Mouse (Mus musculus) embryonic facial prominence, embryonic 10.5 days (tissue): Measurements from ENCODE around the gene Evi5l. TPM values are rescaled to one million over a fixed set of nuclear protein-coding genes. Genes with fewer than 3 reads are reported as not detected.
A peak's percentile ranks its signal among the peaks of the same experiment; 100 is the strongest.

Experiments
- DNase-seq: peaks from one replicate; pipeline ENCODE4 v3.0.0-alpha.2; 2017; ENCODE audit warnings: low spot score
- H3K27ac ChIP-seq: fragments of 300-500 bp; sonication (generic); replicated peaks from 2 replicates; pipeline ENCODE4 v1.5.1; 2016; ENCODE audit warnings: mild to moderate bottlenecking
- H3K27me3 ChIP-seq: fragments of 300-500 bp; sonication (generic); replicated peaks from 2 replicates; pipeline ENCODE4 v1.6.1; 2016; ENCODE audit warnings: low read depth, mild to moderate bottlenecking; ENCODE audit not compliant: poor library complexity, severe bottlenecking
- H3K36me3 ChIP-seq: fragments of 300-500 bp; sonication (generic); replicated peaks from 2 replicates; pipeline ENCODE4 v1.6.1; 2016; ENCODE audit warnings: mild to moderate bottlenecking, moderate library complexity
- H3K4me1 ChIP-seq: fragments of 300-500 bp; sonication (generic); 2 replicates; pipeline ENCODE4 v1.6.1; 2016
- H3K4me3 ChIP-seq: fragments of 300-500 bp; sonication (generic); 2 replicates; pipeline ENCODE4 v1.5.1; 2016; ENCODE audit warnings: mild to moderate bottlenecking, moderate library complexity
- H3K9me3 ChIP-seq: fragments of 300-500 bp; sonication (generic); 2 replicates; pipeline ENCODE4 v1.6.1; 2016; ENCODE audit warnings: mild to moderate bottlenecking
- WGBS: fragments of 180-500 bp; shearing (Covaris S2); methylation state at CpG from one replicate; pipeline ENCODE4 v1.1.7; 2016; 5-methylcytosine and 5-hydroxymethylcytosine counted together
- polyA plus RNA-seq: library from polyadenylated mRNA; unstranded; fragments of >200 nt; fragmentation: Nextera tagmentation; extraction: Ambion mirVana; gene quantifications from 2 replicates; pipeline ENCODE4 v1.2.1, GENCODE M21; 2016

The Evi5l gene
- polyA plus RNA-seq, 1 experiment from 2014 or later: 25.9 TPM

DNA sequence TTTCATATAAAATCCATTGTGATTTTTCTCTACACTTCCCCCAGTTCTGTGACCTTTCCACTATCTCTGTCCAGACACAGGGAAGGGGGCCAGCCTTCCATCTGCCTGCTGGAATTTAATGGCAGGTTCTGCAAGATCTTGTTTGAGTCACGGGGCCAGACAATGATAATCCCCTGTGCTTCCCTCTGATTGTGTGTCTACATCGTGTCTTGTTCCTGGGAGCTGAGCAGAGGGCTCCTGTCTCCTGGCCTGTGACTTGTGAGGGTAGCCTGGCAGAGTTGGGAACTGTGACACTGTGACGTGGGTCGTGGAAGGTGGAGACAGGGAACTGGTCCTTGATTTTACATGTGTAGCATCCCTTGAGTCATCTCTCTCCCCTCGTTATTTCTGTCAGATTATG, 63.4 kb downstream of the Evi5l start:
- no peaks in the 10 kb centered on the region for H3K36me3 ChIP-seq
- H3K9me3 ChIP-seq: no peaks in the 10 kb centered on the region
- no peak overlapping the region for H3K27ac ChIP-seq
- WGBS: 75% methylated on average over 5 of the region's 5 CpGs
- no peak overlapping the region for H3K4me3 ChIP-seq
- DNase-seq: no peak
- H3K27me3 ChIP-seq: peaks cover 50% of the 10 kb centered on the region
- peaks cover 6% of the 10 kb centered on the region for H3K4me1 ChIP-seq

DNA sequence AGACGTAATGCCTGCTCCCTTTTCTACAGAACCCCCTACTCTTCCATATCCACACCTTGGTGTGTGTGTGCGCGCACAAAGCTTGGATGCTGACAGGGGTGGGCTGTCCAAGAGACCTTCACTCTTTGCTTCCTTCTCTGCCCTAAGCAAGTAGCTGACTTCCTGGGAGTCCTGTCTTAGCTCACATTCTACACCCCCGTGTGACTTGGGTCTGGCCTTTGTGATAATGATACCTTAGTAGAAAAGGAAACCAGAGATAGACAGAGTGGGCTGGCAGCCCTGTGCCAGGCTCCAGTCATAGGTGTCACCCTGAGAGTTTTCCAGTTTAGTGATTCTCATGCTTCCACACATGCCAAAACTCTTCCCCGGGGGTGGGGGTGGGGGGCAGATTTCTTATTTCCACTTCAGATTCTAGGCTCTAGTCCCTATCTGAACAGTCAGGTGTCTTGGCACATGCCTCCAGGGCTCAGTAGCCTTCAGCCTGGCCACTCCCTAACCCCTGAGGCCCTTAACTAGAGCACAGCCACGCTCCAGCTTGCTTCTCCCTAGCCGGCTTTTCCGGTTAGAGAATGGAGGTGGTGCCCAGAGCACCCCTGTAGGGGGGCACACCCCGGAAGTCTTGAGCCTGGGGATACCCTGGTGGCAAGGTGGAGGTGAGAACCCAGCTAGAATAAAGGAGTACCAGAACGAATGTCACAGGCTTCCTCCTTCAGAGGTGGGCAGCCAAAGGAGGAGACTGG, 64.4 kb downstream of the Evi5l start:
- no peak overlapping the region for H3K27ac ChIP-seq
- no peak for DNase-seq
- no peak overlapping the region for H3K4me3 ChIP-seq
- H3K4me1 ChIP-seq: peaks cover 6% of the 10 kb centered on the region
- 59% methylated on average over 10 of the region's 10 CpGs for WGBS
- H3K36me3 ChIP-seq: no peaks in the 10 kb centered on the region
- no peaks in the 10 kb centered on the region for H3K9me3 ChIP-seq
- peaks cover 49% of the 10 kb centered on the region for H3K27me3 ChIP-seq

- H3K4me3 ChIP-seq: peak overlapping the region; percentile 82
- no peaks in the 10 kb centered on the region for H3K9me3 ChIP-seq
- DNase-seq: no peak
- peaks cover 14% of the 10 kb centered on the region; the same call in 1 of the 2 replicates for H3K27me3 ChIP-seq
- peaks cover 23% of the 10 kb centered on the region for H3K4me1 ChIP-seq
- whole genome bisulfite sequencing: 22% methylated on average over 15 of the region's 15 CpGs
- H3K36me3 ChIP-seq: peaks cover 29% of the 10 kb centered on the region
- H3K27ac ChIP-seq: peak overlapping the region; percentile 97
Observed at GRCm38 (mm10) chr8:4237814-4238433, 71.6 kb downstream of the Evi5l start.

GRCm38 (mm10) chr8:4238434-4239192, 72.2 kb downstream of the Evi5l start, which contains the start of the genes Map2k7 and Gm49320:
Gene Map2k7 (plus strand): TSS chr8:4238740.
Gene Gm49320 (plus strand): TSS chr8:4238865.
- Histone ChIP-seq H3K27me3 (peaks cover 14% of the 10 kb centered on the region; the same call in 1 of the 2 replicates), H3K4me3 (peak within 1 kb of the TSS; percentile 82), H3K4me1 (peaks cover 23% of the 10 kb centered on the region), H3K36me3 (peaks cover 36% of the 10 kb centered on the region), H3K9me3 (no peaks in the 10 kb centered on the region), H3K27ac (peak within 1 kb of the TSS; percentile 97)
- DNase-seq: peak; percentile 100
- under 1% methylated on average over 71 of the region's 71 CpGs for WGBS

DNA sequence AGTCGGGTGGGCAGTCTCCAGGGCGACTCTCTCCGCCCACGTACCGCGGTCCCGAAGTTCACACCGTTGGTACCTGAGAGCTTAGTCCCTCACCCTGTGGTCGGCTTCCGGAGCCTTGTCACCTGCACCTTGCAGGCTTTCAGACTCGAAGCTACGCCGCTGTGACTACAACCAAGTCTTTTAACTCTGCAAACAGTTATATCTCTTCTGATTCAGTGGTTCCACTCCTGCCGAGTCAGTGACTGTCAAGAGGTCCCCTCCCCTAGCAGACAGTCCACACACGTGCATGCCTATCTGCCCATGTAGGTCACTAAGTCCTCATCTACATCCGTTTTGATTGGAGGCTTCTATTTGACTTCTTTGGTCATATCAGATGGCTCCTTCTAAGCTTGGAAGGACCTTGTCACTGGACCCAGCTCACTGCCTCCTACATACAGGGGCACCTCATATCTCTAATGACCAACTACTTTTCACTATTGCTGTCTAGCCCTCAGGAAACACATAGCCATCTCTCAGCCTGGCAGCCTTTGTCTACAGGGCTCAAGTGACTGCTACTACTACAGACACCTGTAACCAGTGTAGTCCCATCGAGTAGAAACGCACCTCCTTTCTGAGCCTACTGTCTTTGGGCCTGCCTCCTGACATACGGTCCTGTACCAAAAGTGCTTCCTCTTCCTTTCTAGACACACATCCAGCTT, 73.0 kb downstream of the Evi5l start:
- Histone ChIP-seq H3K9me3 (no peaks in the 10 kb centered on the region), H3K4me1 (peaks cover 23% of the 10 kb centered on the region), H3K4me3 (peak overlapping the region; percentile 82), H3K27me3 (peaks cover 14% of the 10 kb centered on the region; the same call in 1 of the 2 replicates), H3K36me3 (peaks cover 43% of the 10 kb centered on the region), H3K27ac (peak overlapping the region; percentile 97)
- 15% methylated on average over 19 of the region's 19 CpGs for WGBS
- DNase-seq: no peak

DNA sequence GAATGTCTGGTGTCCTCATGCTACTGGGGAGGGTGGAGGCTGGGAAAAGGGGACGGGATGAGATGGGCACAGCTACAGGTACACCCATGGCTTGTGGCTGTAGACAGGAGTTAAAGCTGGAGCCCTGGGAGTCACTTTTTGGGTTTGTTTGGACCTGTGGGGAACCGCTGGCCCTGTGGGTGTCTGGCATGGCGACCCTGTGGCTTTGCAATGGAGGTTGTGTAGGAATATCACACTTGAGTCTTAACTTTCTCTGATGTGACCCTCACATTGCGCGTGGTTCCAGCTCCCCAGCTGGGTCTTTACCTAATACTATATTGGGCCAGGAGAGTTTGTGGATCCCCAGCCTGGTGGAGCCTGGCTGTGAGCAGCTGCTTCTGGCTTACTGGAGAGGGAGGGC, 78.7 kb downstream of the Evi5l start:
- Histone ChIP-seq H3K4me3 (no peak overlapping the region), H3K27ac (no peak overlapping the region), H3K27me3 (peaks cover 24% of the 10 kb centered on the region), H3K36me3 (peaks cover 96% of the 10 kb centered on the region), H3K4me1 (peaks cover 25% of the 10 kb centered on the region), H3K9me3 (no peaks in the 10 kb centered on the region)
- 95% methylated on average over 5 of the region's 5 CpGs for WGBS
- no peak for DNase-seq

DNA sequence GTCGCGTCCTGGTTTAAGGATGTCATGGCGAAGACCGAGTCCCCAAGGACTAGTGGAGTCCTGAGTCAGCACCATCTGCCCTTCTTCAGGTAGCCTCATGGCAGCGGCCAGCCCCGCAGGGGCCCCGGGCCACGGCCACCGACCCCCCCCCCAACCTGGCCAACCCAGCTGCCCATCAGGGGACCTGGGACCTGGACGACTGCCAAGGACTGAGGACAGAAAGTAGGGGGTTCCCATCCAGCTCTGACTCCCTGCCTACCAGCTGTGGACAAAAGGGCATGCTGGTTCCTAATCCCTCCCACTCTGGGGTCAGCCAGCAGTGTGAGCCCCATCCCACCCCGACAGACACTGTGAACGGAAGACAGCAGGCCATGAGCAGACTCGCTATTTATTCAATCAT, 79.4 kb downstream of the Evi5l start:
- Histone ChIP-seq H3K27ac (no peak overlapping the region), H3K9me3 (no peaks in the 10 kb centered on the region), H3K4me3 (no peak overlapping the region), H3K27me3 (peaks cover 27% of the 10 kb centered on the region), H3K4me1 (peaks cover 25% of the 10 kb centered on the region), H3K36me3 (peaks cover 90% of the 10 kb centered on the region)
- 93% methylated on average over 13 of the region's 13 CpGs for WGBS
- no peak for DNase-seq

- H3K27ac ChIP-seq: no peak overlapping the region
- no peak for DNase-seq
- H3K27me3 ChIP-seq: peaks cover 27% of the 10 kb centered on the region
- no peak overlapping the region for H3K4me3 ChIP-seq
- H3K9me3 ChIP-seq: no peaks in the 10 kb centered on the region
- H3K4me1 ChIP-seq: peaks cover 27% of the 10 kb centered on the region
- peaks cover 75% of the 10 kb centered on the region for H3K36me3 ChIP-seq
- 93% methylated on average over 8 of the region's 8 CpGs for WGBS
Observed at GRCm38 (mm10) chr8:4247241-4247640, 80.9 kb downstream of the Evi5l start.

- Histone ChIP-seq H3K4me1 (peaks cover 34% of the 10 kb centered on the region), H3K27ac (no peak within 1 kb of the TSS), H3K27me3 (peaks cover 27% of the 10 kb centered on the region), H3K4me3 (peak within 1 kb of the TSS; percentile 25), H3K36me3 (peaks cover 67% of the 10 kb centered on the region), H3K9me3 (no peaks in the 10 kb centered on the region)
- DNase-seq: no peak
- WGBS: 78% methylated on average over 15 of the region's 15 CpGs
Observed at GRCm38 (mm10) chr8:4247951-4248540, 81.7 kb downstream of the Evi5l start, which contains the start of gene Tgfbr3l. Gene Tgfbr3l (plus strand): TSS chr8:4248214.

GRCm38 (mm10) chr8:4249213-4249612, 82.8 kb downstream of the Evi5l start:
- Histone ChIP-seq H3K36me3 (peaks cover 56% of the 10 kb centered on the region), H3K4me3 (peak overlapping the region; percentile 25), H3K27ac (peak overlapping the region; percentile 37; the same call in 1 of the 2 replicates), H3K4me1 (peaks cover 43% of the 10 kb centered on the region), H3K9me3 (no peaks in the 10 kb centered on the region), H3K27me3 (peaks cover 27% of the 10 kb centered on the region)
- DNase-seq: peak; percentile 69
- 12% methylated on average over 29 of the region's 29 CpGs for WGBS

- peaks cover 56% of the 10 kb centered on the region for H3K36me3 ChIP-seq
- peaks cover 45% of the 10 kb centered on the region for H3K4me1 ChIP-seq
- H3K27me3 ChIP-seq: peaks cover 27% of the 10 kb centered on the region
- no peak overlapping the region for H3K27ac ChIP-seq
- peak; percentile 88 for DNase-seq
- H3K9me3 ChIP-seq: no peaks in the 10 kb centered on the region
- H3K4me3 ChIP-seq: 0 out of 2 replicates have a peak overlapping the region, but pooled peaks have one; percentile 12
- WGBS: 29% methylated on average over 26 of the region's 26 CpGs
Observed at GRCm38 (mm10) chr8:4250306-4250970, 84.1 kb downstream of the Evi5l start.
